Mouse (Mus musculus) effector memory CD4-positive, alpha-beta T cell, adult 5 months (primary cell): Measurements from ENCODE around the gene Ppip5k2. TPM values are rescaled to one million over a fixed set of nuclear protein-coding genes. Genes with fewer than 3 reads are reported as not detected.

ENCODE experiments used
- polyA plus RNA-seq: library from polyadenylated mRNA; unstranded; fragments of 100-300 nt; shearing (Covaris generic); gene quantifications from one replicate; pipeline ENCODE4 v1.2.1, GENCODE M21; 2017

The Ppip5k2 gene
- 39.5 TPM for polyA plus RNA-seq

DNA sequence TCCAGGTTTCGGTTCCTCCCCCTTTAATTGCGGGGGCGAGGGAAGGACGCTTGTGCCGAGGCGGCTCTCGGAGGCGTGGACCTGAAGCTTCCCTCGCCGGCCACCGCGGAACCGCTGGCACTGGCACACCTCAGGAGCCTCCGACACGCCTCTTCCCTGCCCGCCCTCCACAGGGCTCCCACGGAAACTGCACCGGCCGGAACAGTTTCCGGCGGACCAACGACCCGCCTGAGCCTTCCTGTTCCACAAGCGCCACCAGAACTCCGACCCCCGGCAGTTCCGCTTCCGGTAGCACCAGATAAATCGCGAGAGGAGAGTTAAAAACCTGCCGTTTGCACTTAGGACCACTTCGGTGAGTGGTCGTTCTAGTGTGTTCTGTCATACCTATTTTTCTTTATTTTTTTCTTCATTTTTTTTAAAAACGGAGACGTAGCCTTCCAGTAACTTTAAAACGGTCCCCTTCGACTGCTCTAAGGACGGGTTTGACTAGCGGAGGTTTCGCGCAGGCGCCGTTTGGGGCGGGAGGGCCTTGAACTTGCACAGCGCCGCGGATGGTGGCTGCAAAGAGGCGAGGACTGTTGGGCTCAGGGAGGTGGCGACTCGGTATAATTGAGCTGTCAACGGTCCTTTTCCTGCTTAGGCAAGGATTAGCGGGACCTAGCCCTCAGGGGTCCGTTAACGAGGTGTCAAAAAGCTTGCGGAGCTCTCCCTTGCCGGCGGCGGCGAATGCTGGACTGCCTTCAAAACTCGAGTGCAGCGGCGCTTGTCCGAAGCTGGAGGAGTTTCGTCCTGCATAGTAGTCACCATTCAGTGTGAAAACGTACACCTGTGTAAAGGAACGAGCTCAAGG is at the start of gene Ppip5k2, which contains the start of gene Gin1:
Ppip5k2 (minus strand) TSS at position 508 of the 850 bp plus-strand sequence.
Gin1 (plus strand) TSS at position 269 of the 850 bp plus-strand sequence.

DNA sequence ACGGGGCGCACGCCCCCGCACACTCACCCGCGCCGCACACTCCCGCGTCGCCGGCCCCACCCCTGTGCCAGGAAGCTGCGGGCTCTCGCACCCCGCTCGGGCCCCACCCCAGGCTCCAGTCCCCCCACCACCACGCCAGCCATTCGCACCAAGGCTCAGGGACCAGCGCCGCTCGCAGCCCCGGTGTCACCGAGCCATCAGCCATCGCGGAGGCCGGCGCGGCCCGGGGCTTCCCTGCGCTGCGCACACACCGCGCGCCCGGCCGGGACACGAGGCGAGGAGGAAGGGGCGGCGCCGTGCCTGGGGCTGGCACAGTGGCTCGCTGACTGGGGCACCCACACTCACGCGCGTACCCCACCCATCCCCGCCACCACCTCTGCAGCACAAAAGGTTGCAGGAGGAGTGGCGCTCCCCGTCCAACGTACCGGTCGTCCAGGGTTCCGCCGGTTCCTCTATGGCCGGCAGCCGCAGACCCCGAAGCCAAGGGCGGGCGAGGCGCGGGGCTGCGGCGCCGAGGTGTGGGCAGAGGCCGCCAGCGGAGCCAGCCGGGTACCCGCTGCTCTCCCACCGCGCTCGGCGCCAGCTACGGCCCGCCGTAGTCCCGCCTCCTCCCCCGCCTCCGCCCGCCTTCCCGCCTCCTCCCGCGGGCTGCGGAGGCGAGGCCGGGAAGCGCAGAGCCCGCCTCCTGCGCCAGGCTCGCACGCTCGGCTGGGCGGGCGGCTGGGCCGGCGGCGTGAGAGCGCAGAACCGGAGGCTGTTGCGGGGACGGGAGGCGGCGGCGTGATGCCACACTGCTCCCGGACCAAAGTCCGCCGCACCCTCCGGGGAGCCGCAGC is 108.6 kb downstream of the Ppip5k2 start, which contains the start of gene D1Ertd622e:
D1Ertd622e (minus strand) TSS at position 669 of the 836 bp plus-strand sequence.

Other genes starting within 250 kb of the Ppip5k2 start
- 44.4 TPM for gene D1Ertd622e, start 108.3 kb downstream of the Ppip5k2 start, polyA plus RNA-seq
- gene Gin1, start 239 bp downstream of the Ppip5k2 start, polyA plus RNA-seq = 11.8 TPM